Mouse (Mus musculus): ENCODE results near the gene Ubtf.
A peak's percentile ranks its signal among the peaks of the same experiment; 100 is the strongest.

Gene Ubtf

DNA sequence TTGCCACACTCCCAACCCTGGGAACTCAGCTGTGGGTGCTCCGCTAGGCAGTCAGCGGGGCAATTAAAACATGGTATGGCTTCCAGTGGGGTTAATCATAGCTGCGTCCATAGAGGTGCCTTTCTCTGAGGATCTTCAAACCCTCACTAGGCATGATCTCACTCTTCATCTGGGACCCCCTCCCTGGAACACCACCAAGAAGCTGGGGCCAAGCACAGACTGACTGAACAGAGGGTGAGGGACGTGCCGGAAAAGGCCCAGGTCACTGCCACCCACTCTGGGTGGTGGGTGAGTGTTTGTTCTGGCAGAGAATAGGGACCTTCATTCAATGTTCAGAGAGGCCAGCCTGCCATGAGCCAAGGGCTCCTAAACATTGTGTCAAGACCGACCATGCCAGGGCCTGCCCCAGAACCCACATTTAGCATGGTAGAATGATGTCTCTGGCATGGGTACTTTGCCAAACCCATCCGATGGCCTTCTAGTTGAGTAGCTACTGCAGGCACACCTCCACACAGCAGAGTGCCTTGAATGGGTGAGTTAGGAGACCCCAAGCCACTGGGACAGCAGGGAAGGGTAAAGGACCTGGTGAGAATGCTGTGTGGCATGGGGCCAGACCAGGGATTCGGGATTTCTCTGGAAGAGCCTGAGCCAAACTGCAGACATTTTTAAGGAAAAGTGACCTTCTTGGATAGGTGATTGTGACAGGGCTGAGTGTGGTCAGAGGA lies 52.7 kb downstream of the Ubtf start:
- DNase-seq (ENCODE audit: low read depth, low spot score) = no peak

DNA sequence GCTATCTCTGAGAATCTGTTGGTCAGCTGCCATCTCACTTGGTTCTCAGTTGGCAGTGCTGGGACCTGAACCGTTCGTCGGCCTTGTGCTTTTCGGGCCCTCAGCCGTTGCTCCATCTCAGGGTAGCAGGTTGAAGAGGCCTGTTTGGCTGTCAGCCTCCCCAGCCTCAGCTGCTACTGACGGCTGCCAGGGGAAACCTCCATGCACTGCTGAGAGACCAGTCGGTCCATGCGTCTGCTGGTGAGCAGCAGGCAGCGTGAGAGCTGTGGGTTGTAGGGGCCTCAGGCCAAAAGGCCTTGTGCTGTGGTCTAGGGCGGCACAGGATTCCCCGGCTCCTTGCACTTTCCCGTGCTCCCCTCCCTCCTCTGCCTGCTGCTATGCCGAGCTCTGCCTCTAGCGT lies 53.7 kb downstream of the Ubtf start:
- peak; percentile 36 for DNase-seq (ENCODE audit: low read depth, low spot score)

DNA sequence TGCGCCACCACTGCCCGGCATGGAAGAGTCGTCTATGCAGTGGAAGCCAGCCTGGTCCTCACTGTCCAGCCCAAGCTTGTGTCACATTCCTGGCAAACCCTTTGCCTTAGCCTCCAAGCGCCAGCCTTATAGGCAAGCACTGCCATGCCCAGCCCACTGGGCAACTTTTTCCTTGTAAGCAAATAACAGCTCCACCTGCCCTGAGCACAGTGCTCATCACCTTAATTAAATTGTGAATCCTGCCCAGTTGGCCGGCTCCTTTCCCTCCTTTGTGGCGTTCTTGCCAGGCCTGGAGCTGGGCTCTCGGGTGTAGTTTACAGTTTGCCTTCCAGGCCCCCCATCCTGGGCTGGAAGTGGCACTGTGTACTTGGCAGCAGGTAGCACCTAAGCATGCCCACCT lies 56.3 kb downstream of the Ubtf start:
- no peak for DNase-seq (ENCODE audit: low read depth, low spot score)

DNA sequence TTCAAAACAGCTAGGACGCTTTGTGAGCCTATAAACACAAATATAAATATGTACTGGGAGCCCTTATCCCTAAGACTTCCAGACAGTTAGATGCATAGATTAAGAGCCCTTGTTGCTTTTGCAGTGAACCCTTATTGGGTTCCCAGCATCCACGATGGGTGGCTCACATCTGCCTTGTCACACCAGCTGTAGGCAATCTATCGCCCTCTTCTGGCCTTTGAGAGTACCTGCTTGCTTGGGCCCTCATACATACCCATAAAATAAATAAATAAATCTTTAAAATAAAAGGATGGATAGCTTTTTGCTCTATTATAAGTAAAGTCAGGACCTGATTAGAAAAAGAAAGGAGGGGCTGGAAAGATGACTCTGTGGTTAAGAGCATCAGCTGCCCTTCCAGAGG lies 61.0 kb downstream of the Ubtf start:
- DNase-seq (ENCODE audit: low read depth, low spot score) = peak; percentile 80

DNA sequence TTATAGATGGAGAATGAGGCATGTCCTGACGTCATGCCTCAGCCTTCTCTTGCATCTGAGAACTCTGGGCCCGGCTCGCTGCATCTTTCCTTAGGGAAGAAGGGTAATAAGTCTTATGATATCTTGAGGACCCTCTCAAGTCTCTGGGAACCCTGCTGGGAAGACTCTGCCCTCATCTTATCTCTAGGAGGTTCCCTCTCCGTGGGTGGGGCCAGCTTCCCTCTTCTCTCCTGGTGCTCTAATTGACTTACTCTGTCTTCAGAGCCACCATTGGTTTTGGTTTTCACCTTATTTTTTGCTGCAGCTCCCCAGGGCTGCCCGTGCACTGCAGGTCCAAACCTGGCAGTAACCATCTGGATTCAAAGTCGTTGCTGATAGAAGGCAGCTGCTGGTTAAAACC lies 61.4 kb downstream of the Ubtf start:
- no peak for DNase-seq (ENCODE audit: low read depth, low spot score)

DNA sequence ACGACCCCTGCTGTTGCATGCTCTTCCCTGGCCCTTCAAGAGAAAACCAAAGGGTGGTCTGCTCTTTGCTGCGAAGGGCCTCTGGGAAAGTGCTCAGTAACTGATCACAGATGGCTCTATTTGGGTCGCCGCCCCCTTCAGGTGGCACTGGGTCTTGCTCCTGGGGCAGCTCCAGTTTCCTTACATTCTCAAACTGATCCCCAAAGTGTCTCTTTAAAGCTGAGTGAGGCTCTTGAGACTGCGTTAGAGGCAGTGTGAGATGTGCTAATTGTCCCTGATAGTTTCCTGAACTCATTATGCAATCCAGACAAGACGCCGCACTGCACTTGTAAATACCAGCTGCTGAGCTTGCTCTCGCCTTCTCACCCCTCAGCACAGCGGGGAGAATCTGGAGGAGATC lies 62.0 kb downstream of the Ubtf start:
- peak; percentile 62 for DNase-seq (ENCODE audit: low read depth, low spot score)
